Mouse (Mus musculus): ENCODE measurements at regions not wholly inside any gene's neighbourhood (a gene's known extent, or its start where the extent isn't known, plus 50 kb on each side); places are given as distances from the start of the nearest gene placed in this dataset.
"Not testable (repeated sequence)": the region's sequence is repeated elsewhere in the genome, so short reads cannot be mapped to it uniquely, and the experiment has no call there.

GRCm38 (mm10) chr2:64451614-64452317 lies 353.9 kb upstream of the Fign start:
- DNase-seq (ENCODE audit: low spot score in 2 of 2), result no peak

GRCm38 (mm10) chr2:64443171-64443570 lies 345.3 kb upstream of the Fign start:
- no peak for DNase-seq (ENCODE audit: low spot score in 2 of 2)

GRCm38 (mm10) chr2:64440961-64441360 lies 343.1 kb upstream of the Fign start:
- DNase-seq (ENCODE audit: low spot score in 2 of 2), result no peak

GRCm38 (mm10) chr2:64417129-64417528 lies 319.3 kb upstream of the Fign start:
- not testable (repeated sequence) for DNase-seq (ENCODE audit: low spot score in 2 of 2)

- DNase-seq (ENCODE audit: low spot score in 2 of 2), result no peak
These were observed 316.0 kb upstream of the Fign start for GRCm38 (mm10) chr2:64413846-64414245.

GRCm38 (mm10) chr2:64413263-64413662 lies 315.4 kb upstream of the Fign start:
- DNase-seq (ENCODE audit: low spot score in 2 of 2), result no peak

GRCm38 (mm10) chr2:64395946-64396345 lies 298.1 kb upstream of the Fign start:
- no peak for DNase-seq (ENCODE audit: low spot score in 2 of 2)

- no peak for DNase-seq (ENCODE audit: low spot score in 2 of 2)
These were observed 296.9 kb upstream of the Fign start for GRCm38 (mm10) chr2:64394619-64395294.

- no peak for DNase-seq (ENCODE audit: low spot score in 2 of 2)
These were observed 296.4 kb upstream of the Fign start for GRCm38 (mm10) chr2:64394199-64394598.

- DNase-seq (ENCODE audit: low spot score in 2 of 2), result no peak
These were observed 272.0 kb upstream of the Fign start for GRCm38 (mm10) chr2:64369791-64370190.

- no peak for DNase-seq (ENCODE audit: low spot score in 2 of 2)
These were observed 269.4 kb upstream of the Fign start for GRCm38 (mm10) chr2:64367188-64367587.

GRCm38 (mm10) chr2:64366528-64366927 lies 268.7 kb upstream of the Fign start:
- no peak for DNase-seq (ENCODE audit: low spot score in 2 of 2)

GRCm38 (mm10) chr2:64356286-64356685 lies 258.4 kb upstream of the Fign start:
- DNase-seq (ENCODE audit: low spot score in 2 of 2), result no peak

- no peak for DNase-seq (ENCODE audit: low spot score in 2 of 2)
These were observed 227.7 kb upstream of the Fign start for GRCm38 (mm10) chr2:64325499-64325898.
